Mouse (Mus musculus) stomach, embryonic 14.5 days (tissue): ENCODE results near the gene Prrc2b. TPM values are rescaled to one million over a fixed set of nuclear protein-coding genes. Genes with fewer than 3 reads are reported as not detected.

Experiments
- ATAC-seq: fragments of 200-750 bp; cut with Nextera tagmentation; 2 replicates; pipeline ENCODE4 v1.8.0; 2017; ENCODE audit warnings: low read depth, moderate TSS enrichment; ENCODE audit not compliant: insufficient number of reproducible peaks, insufficient read depth, low FRiP score
- H3K27ac ChIP-seq: fragments of 300-500 bp; sonication (generic); 2 replicates; pipeline ENCODE4 v1.5.1; 2014; ENCODE audit warnings: mild to moderate bottlenecking, low read length, moderate library complexity, mixed read lengths
- H3K27me3 ChIP-seq: fragments of 300-500 bp; sonication (generic); 2 replicates; pipeline ENCODE4 v1.6.1; 2014; ENCODE audit warnings: low read length, control low read depth, mixed read lengths; ENCODE audit not compliant: control insufficient read depth, insufficient read depth
- H3K36me3 ChIP-seq: fragments of 300-500 bp; sonication (generic); 2 replicates; pipeline ENCODE4 v1.6.1; 2014; ENCODE audit warnings: mild to moderate bottlenecking, control low read depth, low read length, moderate library complexity, mixed read lengths; ENCODE audit not compliant: control insufficient read depth, insufficient read depth
- H3K4me1 ChIP-seq: fragments of 300-500 bp; sonication (generic); 2 replicates; pipeline ENCODE4 v1.6.1; 2014; ENCODE audit warnings: low read length, control low read depth, mixed read lengths; ENCODE audit not compliant: control insufficient read depth, insufficient read depth
- H3K4me2 ChIP-seq: fragments of 300-500 bp; sonication (generic); replicated peaks from 2 replicates; pipeline ENCODE4 v1.6.1; 2014; ENCODE audit warnings: low read depth, low read length, control low read depth
- H3K4me3 ChIP-seq: fragments of 300-500 bp; sonication (generic); 2 replicates; pipeline ENCODE4 v1.5.1; 2014; ENCODE audit warnings: low read depth, low read length, control low read depth
- H3K9ac ChIP-seq: fragments of 300-500 bp; sonication (generic); replicated peaks from 2 replicates; pipeline ENCODE4 v1.6.1; 2014; ENCODE audit warnings: low read depth, mild to moderate bottlenecking, control low read depth, low read length, moderate library complexity, mixed read lengths
- H3K9me3 ChIP-seq: fragments of 300-500 bp; sonication (generic); 2 replicates; pipeline ENCODE4 v1.6.1; 2016; ENCODE audit warnings: low read depth, low read length, control low read depth; ENCODE audit not compliant: control insufficient read depth
- WGBS: fragments of 180-500 bp; shearing (Covaris S2); extraction: QIAGEN DNeasy Blood & Tissue Kit; methylation state at CpG from one replicate; pipeline ENCODE4 v1.1.7; 2014; 5-methylcytosine and 5-hydroxymethylcytosine counted together
- polyA plus RNA-seq: library from polyadenylated mRNA; unstranded; fragments of >200 nt; fragmentation: Nextera tagmentation; extraction: Ambion mirVana; gene quantifications from 2 replicates; pipeline ENCODE4 v1.2.1, GENCODE M21; 2014

Gene Prrc2b
- polyA plus RNA-seq, 1 experiment from 2014 or later, result 59.8 TPM

- Histone ChIP-seq H3K9me3 (no peaks in the 10 kb centered on the region), H3K36me3 (peaks cover 38% of the 10 kb centered on the region), H3K4me1 (peaks cover 14% of the 10 kb centered on the region), H3K9ac (no peak overlapping the region), H3K27ac (no peak overlapping the region), H3K4me2 (no peak overlapping the region), H3K4me3 (no peak overlapping the region), H3K27me3 (no peaks in the 10 kb centered on the region)
- 82% methylated on average over 11 of the region's 11 CpGs for WGBS
- ATAC-seq, result no peak
Measured at GRCm38 (mm10) chr2:32256273-32256672, 105.4 kb downstream of the Prrc2b start.

GRCm38 (mm10) chr2:32258887-32259533 lies 108.1 kb downstream of the Prrc2b start:
- WGBS, result 50% methylated on average over 6 of the region's 6 CpGs
- ATAC-seq, result no peak
- Histone ChIP-seq H3K27me3 (no peaks in the 10 kb centered on the region), H3K36me3 (peaks cover 24% of the 10 kb centered on the region), H3K4me1 (peaks cover 8% of the 10 kb centered on the region), H3K4me2 (peak overlapping the region; percentile 64), H3K9ac (peak overlapping the region; percentile 74), H3K4me3 (peak overlapping the region; percentile 85), H3K9me3 (no peaks in the 10 kb centered on the region), H3K27ac (peak overlapping the region; percentile 61; the same call in 1 of the 2 replicates)

GRCm38 (mm10) chr2:32259657-32260417 lies 109.0 kb downstream of the Prrc2b start, which contains the start of gene Uck1:
Gene Uck1, minus strand, starts transcription at chr2:32260159.
- no peaks in the 10 kb centered on the region for H3K27me3 ChIP-seq
- no peaks in the 10 kb centered on the region for H3K9me3 ChIP-seq
- H3K4me2 ChIP-seq, result peak within 1 kb of the TSS; percentile 64
- peak within 1 kb of the TSS; percentile 74 for H3K9ac ChIP-seq
- peak within 1 kb of the TSS; percentile 61; the same call in 1 of the 2 replicates for H3K27ac ChIP-seq
- peaks cover 20% of the 10 kb centered on the region for H3K36me3 ChIP-seq
- WGBS, result 2% methylated on average over 59 of the region's 59 CpGs
- peak within 1 kb of the TSS; percentile 85 for H3K4me3 ChIP-seq
- peak; percentile 93 for ATAC-seq
- H3K4me1 ChIP-seq, result peaks cover 8% of the 10 kb centered on the region

GRCm38 (mm10) chr2:32260635-32261034 lies 109.8 kb downstream of the Prrc2b start:
- Histone ChIP-seq H3K27ac (no peak overlapping the region), H3K27me3 (no peaks in the 10 kb centered on the region), H3K4me1 (peaks cover 8% of the 10 kb centered on the region), H3K36me3 (peaks cover 20% of the 10 kb centered on the region), H3K9ac (no peak overlapping the region), H3K4me2 (no peak overlapping the region), H3K9me3 (no peaks in the 10 kb centered on the region), H3K4me3 (no peak overlapping the region)
- ATAC-seq, result no peak; the same call in 1 of the 2 replicates
- 34% methylated on average over 4 of the region's 4 CpGs for WGBS

- Histone ChIP-seq H3K9ac (no peak overlapping the region), H3K4me3 (no peak overlapping the region), H3K36me3 (peaks cover 33% of the 10 kb centered on the region), H3K9me3 (no peaks in the 10 kb centered on the region), H3K27ac (no peak overlapping the region), H3K4me1 (no peaks in the 10 kb centered on the region), H3K4me2 (no peak overlapping the region), H3K27me3 (no peaks in the 10 kb centered on the region)
- no peak for ATAC-seq
- 62% methylated on average over 3 of the region's 3 CpGs for WGBS
Measured at GRCm38 (mm10) chr2:32275823-32276222, 124.9 kb downstream of the Prrc2b start.

GRCm38 (mm10) chr2:32282289-32282688 lies 131.4 kb downstream of the Prrc2b start:
- Histone ChIP-seq H3K9ac (no peak overlapping the region), H3K4me2 (no peak overlapping the region), H3K27ac (no peak overlapping the region), H3K9me3 (no peaks in the 10 kb centered on the region), H3K4me1 (peaks cover 4% of the 10 kb centered on the region; the same call in 1 of the 2 replicates), H3K36me3 (peaks cover 65% of the 10 kb centered on the region), H3K27me3 (no peaks in the 10 kb centered on the region), H3K4me3 (no peak overlapping the region)
- 91% methylated on average over 2 of the region's 2 CpGs for WGBS
- ATAC-seq, result no peak

GRCm38 (mm10) chr2:32282727-32283126 lies 131.8 kb downstream of the Prrc2b start:
- no peak for ATAC-seq
- Histone ChIP-seq H3K27ac (no peak overlapping the region), H3K9ac (no peak overlapping the region), H3K4me2 (no peak overlapping the region), H3K9me3 (no peaks in the 10 kb centered on the region), H3K4me3 (no peak overlapping the region), H3K36me3 (peaks cover 62% of the 10 kb centered on the region), H3K27me3 (no peaks in the 10 kb centered on the region), H3K4me1 (peaks cover 4% of the 10 kb centered on the region; the same call in 1 of the 2 replicates)
- 87% methylated on average over 1 of the region's 1 CpGs for WGBS

GRCm38 (mm10) chr2:32283986-32284385 lies 133.1 kb downstream of the Prrc2b start:
- peaks cover 6% of the 10 kb centered on the region; the same call in 1 of the 2 replicates for H3K4me1 ChIP-seq
- peaks cover 50% of the 10 kb centered on the region for H3K36me3 ChIP-seq
- no peak overlapping the region for H3K9ac ChIP-seq
- H3K27me3 ChIP-seq, result no peaks in the 10 kb centered on the region
- WGBS, result 74% methylated on average over 3 of the region's 3 CpGs
- H3K4me3 ChIP-seq, result no peak overlapping the region
- no peak overlapping the region for H3K27ac ChIP-seq
- no peak for ATAC-seq
- no peaks in the 10 kb centered on the region for H3K9me3 ChIP-seq
- no peak overlapping the region for H3K4me2 ChIP-seq
